Mouse (Mus musculus) erythroblast, embryonic 14.5 days (primary cell): ENCODE data around the gene Gm7247.

Experiments used
- GATA1 ChIP-seq: IDR thresholded peaks from 2 replicates; pipeline ENCODE4 v1.6.1; 2012; ENCODE audit warnings: low read length, inconsistent platforms, mixed read lengths
- TAL1 ChIP-seq: IDR thresholded peaks from 3 replicates; pipeline ENCODE4 v1.6.1; 2012; ENCODE audit warnings: low read length, inconsistent platforms, mixed read lengths

DNA sequence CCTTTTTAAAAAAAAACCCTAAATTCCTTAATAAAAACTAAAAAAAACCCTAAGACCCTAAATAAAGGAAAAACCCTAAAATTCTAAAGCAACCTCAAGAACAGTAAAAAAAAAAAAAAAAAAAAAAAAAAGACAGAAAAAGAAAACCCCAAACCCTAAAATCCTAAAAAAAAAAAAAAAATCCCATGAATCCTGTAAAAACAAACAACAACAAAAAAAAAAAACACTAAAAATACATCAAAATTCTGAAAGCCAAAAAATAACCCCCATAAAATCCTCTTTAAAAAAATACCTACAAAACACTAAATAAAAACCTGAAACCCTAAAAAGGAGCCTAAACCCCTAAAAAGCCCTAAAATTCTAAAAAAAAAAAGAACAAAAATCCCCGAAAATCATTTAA is 135.4 kb downstream of the Gm7247 start:
- TF ChIP-seq GATA1 (no peak), TAL1 (no peak)
